Mouse (Mus musculus) limb, embryonic 10.5 days (tissue): ENCODE measurements at regions not wholly inside any gene's neighbourhood (a gene's known extent, or its start where the extent isn't known, plus 50 kb on each side); places are given as distances from the start of the nearest gene placed in this dataset.

Experiments
- DNase-seq: peaks from one replicate; pipeline ENCODE4 v3.0.0-alpha.2; 2017; ENCODE audit warnings: low spot score
- H3K27ac ChIP-seq: fragments of 300-500 bp; sonication (generic); 2 replicates; pipeline ENCODE4 v1.5.1; 2016; ENCODE audit warnings: mild to moderate bottlenecking
- H3K27me3 ChIP-seq: fragments of 300-500 bp; sonication (generic); 2 replicates; pipeline ENCODE4 v1.6.1; 2016; ENCODE audit warnings: low read depth, mild to moderate bottlenecking; ENCODE audit not compliant: poor library complexity, severe bottlenecking
- H3K36me3 ChIP-seq: fragments of 300-500 bp; sonication (generic); 2 replicates; pipeline ENCODE4 v1.6.1; 2016; ENCODE audit warnings: mild to moderate bottlenecking, moderate library complexity
- H3K4me1 ChIP-seq: fragments of 300-500 bp; sonication (generic); 2 replicates; pipeline ENCODE4 v1.6.1; 2016
- H3K4me3 ChIP-seq: fragments of 300-500 bp; sonication (generic); 2 replicates; pipeline ENCODE4 v1.5.1; 2016; ENCODE audit warnings: mild to moderate bottlenecking, moderate library complexity
- H3K9me3 ChIP-seq: fragments of 300-500 bp; sonication (generic); replicated peaks from 2 replicates; pipeline ENCODE4 v1.6.1; 2016; ENCODE audit warnings: mild to moderate bottlenecking
- WGBS: fragments of 180-500 bp; shearing (Covaris S2); methylation state at CpG from one replicate; pipeline ENCODE4 v1.1.7; 2016; 5-methylcytosine and 5-hydroxymethylcytosine counted together

DNA sequence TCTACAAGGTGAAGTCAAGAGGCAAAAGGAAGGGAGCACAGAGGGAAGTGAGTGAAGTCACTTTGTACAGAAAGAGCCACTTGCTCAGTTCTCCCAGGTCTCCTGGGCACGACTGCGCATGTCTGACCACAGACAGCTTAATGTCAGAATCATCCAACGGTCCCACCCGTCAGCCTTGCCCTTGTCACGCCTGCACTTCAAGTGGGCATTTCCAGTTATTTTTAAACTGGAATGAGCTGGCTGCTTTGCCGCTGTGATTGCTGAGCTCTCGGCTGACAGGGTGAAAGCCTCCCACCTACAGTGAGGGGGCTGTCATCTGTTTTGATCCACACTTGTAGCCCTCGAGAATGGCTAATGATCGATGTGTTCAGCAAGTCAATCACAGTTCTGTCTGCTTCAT lies 302.8 kb upstream of the Zmiz1 start:
- Histone ChIP-seq H3K4me1 (0 out of 2 replicates have a peak, but pooled peaks cover 2% of the 10 kb centered on the region), H3K36me3 (no peaks in the 10 kb centered on the region), H3K9me3 (no peaks in the 10 kb centered on the region), H3K27ac (no peak overlapping the region), H3K27me3 (no peaks in the 10 kb centered on the region), H3K4me3 (no peak overlapping the region)
- no peak for DNase-seq
- WGBS = 77% methylated on average over 9 of the region's 9 CpGs

- no peak for DNase-seq
- no peaks in the 10 kb centered on the region for H3K9me3 ChIP-seq
- WGBS = 88% methylated on average over 8 of the region's 8 CpGs
- H3K36me3 ChIP-seq = no peaks in the 10 kb centered on the region
- H3K27me3 ChIP-seq = no peaks in the 10 kb centered on the region
- no peak overlapping the region for H3K4me3 ChIP-seq
- H3K4me1 ChIP-seq = no peaks in the 10 kb centered on the region
- no peak overlapping the region for H3K27ac ChIP-seq
Observed at GRCm38 (mm10) chr14:25161684-25162321, 297.2 kb upstream of the Zmiz1 start.

GRCm38 (mm10) chr14:25166217-25166616 lies 292.8 kb upstream of the Zmiz1 start:
- DNase-seq = no peak
- Histone ChIP-seq H3K27ac (no peak overlapping the region), H3K36me3 (no peaks in the 10 kb centered on the region), H3K4me3 (no peak overlapping the region), H3K27me3 (no peaks in the 10 kb centered on the region), H3K4me1 (no peaks in the 10 kb centered on the region), H3K9me3 (no peaks in the 10 kb centered on the region)
- WGBS = 20% methylated on average over 1 of the region's 1 CpGs

GRCm38 (mm10) chr14:25167604-25168003 lies 291.4 kb upstream of the Zmiz1 start:
- no peak overlapping the region for H3K4me3 ChIP-seq
- no peaks in the 10 kb centered on the region for H3K27me3 ChIP-seq
- WGBS = 86% methylated on average over 4 of the region's 4 CpGs
- H3K27ac ChIP-seq = no peak overlapping the region; the same call in 1 of the 2 replicates
- no peaks in the 10 kb centered on the region for H3K4me1 ChIP-seq
- H3K9me3 ChIP-seq = no peaks in the 10 kb centered on the region
- DNase-seq = no peak
- no peaks in the 10 kb centered on the region for H3K36me3 ChIP-seq

DNA sequence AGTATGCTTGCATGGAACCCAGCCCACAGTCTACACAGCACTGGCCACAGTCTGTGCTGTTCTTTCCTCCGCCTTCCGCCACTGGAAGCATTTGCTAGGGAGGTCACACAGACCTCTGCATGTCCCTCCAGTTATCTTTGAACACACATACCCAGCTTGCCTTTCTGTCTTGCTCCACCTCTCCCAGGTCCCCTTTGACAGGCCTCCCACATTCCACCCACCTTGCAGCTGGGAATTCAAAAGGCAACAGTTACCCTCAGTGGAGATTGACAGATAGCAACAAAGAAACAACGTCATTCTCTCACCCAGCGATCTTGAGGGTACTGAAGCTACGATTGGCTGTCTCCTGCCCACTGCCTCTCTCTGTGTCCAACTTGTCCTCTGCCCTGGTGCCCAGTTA lies 290.7 kb upstream of the Zmiz1 start:
- WGBS = 75% methylated on average over 5 of the region's 5 CpGs
- no peak for DNase-seq
- Histone ChIP-seq H3K4me1 (no peaks in the 10 kb centered on the region), H3K4me3 (no peak overlapping the region), H3K27me3 (no peaks in the 10 kb centered on the region), H3K36me3 (no peaks in the 10 kb centered on the region), H3K9me3 (no peaks in the 10 kb centered on the region), H3K27ac (peak overlapping the region; percentile 25; the same call in 1 of the 2 replicates)

- no peaks in the 10 kb centered on the region for H3K27me3 ChIP-seq
- H3K27ac ChIP-seq = no peak overlapping the region
- DNase-seq = no peak
- H3K9me3 ChIP-seq = no peaks in the 10 kb centered on the region
- H3K4me1 ChIP-seq = peaks cover 18% of the 10 kb centered on the region
- 83% methylated on average over 6 of the region's 6 CpGs for WGBS
- H3K36me3 ChIP-seq = no peaks in the 10 kb centered on the region
- H3K4me3 ChIP-seq = no peak overlapping the region
Observed at GRCm38 (mm10) chr14:25173281-25173680, 285.7 kb upstream of the Zmiz1 start.

DNA sequence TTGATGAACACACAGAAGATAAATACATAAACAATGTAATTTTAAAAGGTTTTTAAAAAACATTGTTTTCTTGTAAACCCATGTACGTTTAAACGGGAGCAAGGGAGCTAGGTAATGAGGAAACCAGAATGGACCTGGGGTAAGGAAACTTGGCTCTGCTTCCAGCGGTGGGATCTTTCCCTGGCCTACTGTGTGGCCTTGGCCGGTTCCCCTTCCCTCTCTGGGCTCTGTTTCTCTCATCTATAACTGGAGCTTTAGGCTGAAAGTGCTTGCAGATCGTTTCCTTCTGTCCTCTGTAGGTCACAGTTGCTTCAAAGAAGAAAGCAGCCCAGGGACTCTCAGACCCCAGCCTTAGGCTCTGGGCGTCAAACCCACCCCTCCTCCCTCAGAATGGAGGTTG lies 285.1 kb upstream of the Zmiz1 start:
- no peaks in the 10 kb centered on the region for H3K27me3 ChIP-seq
- peak overlapping the region; percentile 56 for H3K27ac ChIP-seq
- peaks cover 18% of the 10 kb centered on the region for H3K4me1 ChIP-seq
- WGBS = 69% methylated on average over 6 of the region's 6 CpGs
- no peak for DNase-seq
- H3K9me3 ChIP-seq = no peaks in the 10 kb centered on the region
- no peak overlapping the region for H3K4me3 ChIP-seq
- no peaks in the 10 kb centered on the region for H3K36me3 ChIP-seq

- no peaks in the 10 kb centered on the region for H3K9me3 ChIP-seq
- H3K27ac ChIP-seq = peak overlapping the region; percentile 56
- no peak for DNase-seq
- peaks cover 18% of the 10 kb centered on the region for H3K4me1 ChIP-seq
- H3K36me3 ChIP-seq = no peaks in the 10 kb centered on the region
- H3K27me3 ChIP-seq = no peaks in the 10 kb centered on the region
- WGBS = 53% methylated on average over 2 of the region's 2 CpGs
- no peak overlapping the region for H3K4me3 ChIP-seq
Observed at GRCm38 (mm10) chr14:25174402-25174801, 284.6 kb upstream of the Zmiz1 start.

DNA sequence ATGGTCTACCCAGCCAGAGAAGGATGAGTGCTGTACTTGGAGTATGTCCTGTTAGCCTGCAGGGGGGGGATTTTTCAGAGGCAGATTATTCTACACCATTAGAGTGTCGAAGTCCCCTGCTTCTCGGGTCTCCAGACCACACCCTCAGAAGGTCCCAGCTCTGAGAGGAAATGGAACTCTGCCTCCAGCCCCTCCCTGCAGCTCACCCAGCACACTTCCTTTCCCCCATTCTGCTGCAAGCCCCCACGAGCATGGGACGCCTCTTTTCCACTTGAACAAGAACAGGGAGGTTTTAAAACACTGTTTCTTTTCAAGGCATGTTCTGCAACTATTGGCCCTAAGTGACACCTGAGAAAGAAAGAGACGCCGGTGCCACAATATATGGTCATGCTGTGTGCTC lies 282.8 kb upstream of the Zmiz1 start:
- Histone ChIP-seq H3K4me3 (no peak overlapping the region), H3K27ac (no peak overlapping the region; the same call in 1 of the 2 replicates), H3K4me1 (peaks cover 20% of the 10 kb centered on the region), H3K9me3 (no peaks in the 10 kb centered on the region), H3K27me3 (0 out of 2 replicates have a peak, but pooled peaks cover 2% of the 10 kb centered on the region), H3K36me3 (no peaks in the 10 kb centered on the region)
- DNase-seq = no peak
- whole genome bisulfite sequencing = 74% methylated on average over 6 of the region's 6 CpGs

- no peaks in the 10 kb centered on the region for H3K36me3 ChIP-seq
- H3K27me3 ChIP-seq = 0 out of 2 replicates have a peak, but pooled peaks cover 7% of the 10 kb centered on the region
- no peaks in the 10 kb centered on the region for H3K9me3 ChIP-seq
- 85% methylated on average over 9 of the region's 9 CpGs for WGBS
- H3K4me3 ChIP-seq = no peak overlapping the region
- DNase-seq = no peak
- H3K27ac ChIP-seq = no peak overlapping the region
- H3K4me1 ChIP-seq = peaks cover 28% of the 10 kb centered on the region
Observed at GRCm38 (mm10) chr14:25180126-25180525, 278.9 kb upstream of the Zmiz1 start.

- no peak overlapping the region for H3K27ac ChIP-seq
- 0 out of 2 replicates have a peak, but pooled peaks cover 7% of the 10 kb centered on the region for H3K27me3 ChIP-seq
- H3K36me3 ChIP-seq = no peaks in the 10 kb centered on the region
- peaks cover 34% of the 10 kb centered on the region for H3K4me1 ChIP-seq
- H3K9me3 ChIP-seq = no peaks in the 10 kb centered on the region
- DNase-seq = no peak
- WGBS = 50% methylated on average over 2 of the region's 2 CpGs
- no peak overlapping the region for H3K4me3 ChIP-seq
Observed at GRCm38 (mm10) chr14:25181406-25181805, 277.6 kb upstream of the Zmiz1 start.

DNA sequence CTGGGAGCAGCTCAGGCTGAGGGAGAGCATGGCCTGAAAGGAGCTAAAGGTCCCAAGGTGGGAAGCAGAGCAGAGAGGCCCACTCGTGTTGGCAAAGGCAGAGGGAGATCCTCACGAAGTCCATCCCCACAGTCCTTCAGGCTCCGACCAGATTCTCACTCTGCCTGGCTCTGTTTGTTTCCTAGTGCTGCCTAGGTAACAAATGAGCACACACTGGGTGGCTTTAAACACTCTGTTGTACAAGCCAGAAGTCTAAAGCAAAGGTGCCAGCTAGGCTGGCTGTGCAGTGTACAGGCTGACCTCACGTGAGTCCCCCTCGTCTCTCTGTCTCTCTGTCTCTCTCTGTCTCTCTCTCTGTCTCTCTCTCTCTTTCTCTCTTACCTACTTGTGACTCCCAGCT lies 274.9 kb upstream of the Zmiz1 start:
- H3K4me3 ChIP-seq = no peak overlapping the region
- H3K27ac ChIP-seq = 0 out of 2 replicates have a peak overlapping the region, but pooled peaks have one; percentile 57
- H3K9me3 ChIP-seq = no peaks in the 10 kb centered on the region
- 0 out of 2 replicates have a peak, but pooled peaks cover 7% of the 10 kb centered on the region for H3K27me3 ChIP-seq
- peaks cover 35% of the 10 kb centered on the region for H3K4me1 ChIP-seq
- no peaks in the 10 kb centered on the region for H3K36me3 ChIP-seq
- WGBS = 63% methylated on average over 5 of the region's 5 CpGs
- DNase-seq = no peak

GRCm38 (mm10) chr14:25184875-25185274 lies 274.1 kb upstream of the Zmiz1 start:
- Histone ChIP-seq H3K27ac (peak overlapping the region; percentile 57; the same call in 1 of the 2 replicates), H3K36me3 (no peaks in the 10 kb centered on the region)
- 76% methylated on average over 1 of the region's 1 CpGs for WGBS

More at GRCm38 (mm10) chr14:25184875-25185274, 274.1 kb upstream of the Zmiz1 start:
- DNase-seq = no peak
- Histone ChIP-seq H3K27me3 (0 out of 2 replicates have a peak, but pooled peaks cover 11% of the 10 kb centered on the region), H3K4me1 (peaks cover 35% of the 10 kb centered on the region), H3K9me3 (no peaks in the 10 kb centered on the region), H3K4me3 (no peak overlapping the region)
